Comparison of ENCODE assay signal across 10 mouse cellular contexts in the genomic region with DNA sequence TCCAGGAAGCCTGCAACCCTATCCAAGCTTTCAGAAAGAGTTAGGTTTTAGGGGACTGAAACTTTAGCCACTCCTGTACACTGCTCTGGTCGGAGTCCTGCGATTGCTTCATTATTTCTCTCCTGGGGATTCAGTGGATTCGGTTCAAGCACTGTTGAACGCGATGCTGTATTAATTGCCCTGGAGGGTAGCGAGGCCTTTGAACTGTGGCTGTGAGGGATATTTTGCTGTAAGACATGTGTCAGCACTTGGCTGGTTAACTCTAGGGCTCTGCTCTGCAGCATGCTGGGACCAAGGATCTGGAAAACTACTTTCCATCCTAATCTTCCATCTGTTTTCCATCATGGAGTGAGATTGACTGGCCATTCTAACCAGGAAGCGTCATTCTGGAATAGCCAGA.
DNase-seq lines count a peak whose midpoint lies in the region; ATAC-seq lines count a peak whose summit lies in the region.
"Had no signal": no experiment of that assay in that cellular context is flagged by ENCODE, and none has a peak within 500 bp of the region (broad histone marks: within the 10 kb centered on the region; RNA-seq: fewer than 3 reads in every experiment).

No protein-coding gene starts in this region.

- DNase-seq in hindbrain, embryonic 10.5 days (ENCODE audit: low spot score): peak; percentile 45
- peak; percentile 73 for DNase-seq in embryo, embryonic 10 days (ENCODE audit: low spot score)
- peak; percentile 34 to 39 for DNase-seq in gastrocnemius, adult 8-10 months (ENCODE audit: low spot score in 2 of 2)
- DNase-seq in Muller cell, postnatal 12 days (ENCODE audit: inconsistent ontology term): no peak
- DNase-seq in ovary, postnatal 14 days (ENCODE audit: low spot score): no peak

- no peaks in the 10 kb centered on the region for H3K27me3 ChIP-seq in hindbrain, embryonic 10.5 days (ENCODE audit: insufficient read depth, poor library complexity, severe bottlenecking)
- no peaks in the 10 kb centered on the region for H3K27me3 ChIP-seq in hindbrain, embryonic 16.5 days (replicated peaks; ENCODE audit: control insufficient read depth, insufficient read depth, low read length)
- no peaks in the 10 kb centered on the region for H3K27me3 ChIP-seq in limb, embryonic 12.5 days
- H3K27me3 ChIP-seq in midbrain, embryonic 13.5 days: peaks cover 3% of the 10 kb centered on the region; the same call in 1 of the 2 replicates
- H3K27me3 ChIP-seq: heart, embryonic 13.5 days had no signal

- no peak overlapping the region for H3K9ac ChIP-seq in hindbrain, embryonic 16.5 days (ENCODE audit: low read depth, low read length)
- no peak overlapping the region for H3K9ac ChIP-seq in limb, embryonic 12.5 days (replicated peaks)
- H3K9ac ChIP-seq in midbrain, embryonic 13.5 days (replicated peaks): no peak overlapping the region
- H3K9ac ChIP-seq: heart, embryonic 13.5 days had no signal

- no peak overlapping the region for H3K4me3 ChIP-seq in hindbrain, embryonic 10.5 days
- H3K4me3 ChIP-seq in hindbrain, embryonic 16.5 days (ENCODE audit: low read length): no peak overlapping the region
- no peak overlapping the region for H3K4me3 ChIP-seq in limb, embryonic 12.5 days (replicated peaks)
- H3K4me3 ChIP-seq in midbrain, embryonic 13.5 days (replicated peaks): no peak overlapping the region
- H3K4me3 ChIP-seq: erythroblast, embryonic 14.5 days; heart, embryonic 13.5 days had no signal

- no peak overlapping the region for H3K27ac ChIP-seq in hindbrain, embryonic 10.5 days
- no peak overlapping the region for H3K27ac ChIP-seq in hindbrain, embryonic 16.5 days (ENCODE audit: low read depth, low read length)
- peak overlapping the region; percentile 54; the same call in 1 of the 2 replicates for H3K27ac ChIP-seq in limb, embryonic 12.5 days
- H3K27ac ChIP-seq in midbrain, embryonic 13.5 days: no peak overlapping the region
- H3K27ac ChIP-seq: heart, embryonic 13.5 days had no signal

- no peaks in the 10 kb centered on the region for H3K9me3 ChIP-seq in hindbrain, embryonic 10.5 days
- no peaks in the 10 kb centered on the region for H3K9me3 ChIP-seq in hindbrain, embryonic 16.5 days (ENCODE audit: control insufficient read depth, low read length)
- H3K9me3 ChIP-seq in limb, embryonic 12.5 days: no peaks in the 10 kb centered on the region
- H3K9me3 ChIP-seq in midbrain, embryonic 13.5 days: no peaks in the 10 kb centered on the region
- H3K9me3 ChIP-seq: heart, embryonic 13.5 days had no signal

- H3K4me2 ChIP-seq in hindbrain, embryonic 16.5 days (ENCODE audit: low read length): no peak overlapping the region
- peak overlapping the region; percentile 17 for H3K4me2 ChIP-seq in limb, embryonic 12.5 days
- no peak overlapping the region for H3K4me2 ChIP-seq in midbrain, embryonic 13.5 days (replicated peaks)
- H3K4me2 ChIP-seq: heart, embryonic 13.5 days had no signal

- 46% methylated on average over 7 of the region's 7 CpGs for WGBS in hindbrain, embryonic 10.5 days
- WGBS in hindbrain, embryonic 16.5 days: 52% methylated on average over 7 of the region's 7 CpGs
- WGBS in limb, embryonic 12.5 days: 13% methylated on average over 7 of the region's 7 CpGs
- 50% methylated on average over 7 of the region's 7 CpGs for WGBS in midbrain, embryonic 13.5 days

- peaks cover 16% of the 10 kb centered on the region for H3K4me1 ChIP-seq in hindbrain, embryonic 10.5 days (replicated peaks)
- no peaks in the 10 kb centered on the region for H3K4me1 ChIP-seq in hindbrain, embryonic 16.5 days (ENCODE audit: control insufficient read depth, insufficient read depth, low read depth, low read length)
- peaks cover 19% of the 10 kb centered on the region for H3K4me1 ChIP-seq in limb, embryonic 12.5 days (replicated peaks)
- H3K4me1 ChIP-seq in midbrain, embryonic 13.5 days (replicated peaks): peaks cover 3% of the 10 kb centered on the region; the same call in 1 of the 2 replicates

- no peak for ATAC-seq in hindbrain, embryonic 16.5 days
- ATAC-seq in limb, embryonic 12.5 days (ENCODE audit: insufficient number of reproducible peaks, insufficient read depth, low FRiP score, low TSS enrichment, low read depth): peak; percentile 91
- no peak for ATAC-seq in midbrain, embryonic 13.5 days

- no peaks in the 10 kb centered on the region for H3K36me3 ChIP-seq in hindbrain, embryonic 10.5 days
- no peaks in the 10 kb centered on the region for H3K36me3 ChIP-seq in hindbrain, embryonic 16.5 days (ENCODE audit: control insufficient read depth, insufficient read depth, low read length)
- H3K36me3 ChIP-seq in limb, embryonic 12.5 days: no peaks in the 10 kb centered on the region
- H3K36me3 ChIP-seq in midbrain, embryonic 13.5 days: no peaks in the 10 kb centered on the region
- H3K36me3 ChIP-seq: heart, embryonic 13.5 days had no signal

Comparison
In these comparisons a context has a peak if more than half of its experiments do, and no peak if none do; other contexts are left out.
1. DNase-seq: peak in hindbrain, embryonic 10.5 days (single experiment), embryo, embryonic 10 days (single experiment) and gastrocnemius, adult 8-10 months (2 of 2); none in Muller cell, postnatal 12 days (single experiment) and ovary, postnatal 14 days (single experiment).